Mouse (Mus musculus) liver, embryonic 13.5 days (tissue): ENCODE measurements at regions not wholly inside any gene's neighbourhood (a gene's known extent, or its start where the extent isn't known, plus 50 kb on each side); places are given as distances from the start of the nearest gene placed in this dataset. TPM values are rescaled to one million over a fixed set of nuclear protein-coding genes. Genes with fewer than 3 reads are reported as not detected.
A peak's percentile ranks its signal among the peaks of the same experiment; 100 is the strongest.

Source experiments
- ATAC-seq: fragments of 200-750 bp; cut with Nextera tagmentation; 2 replicates; pipeline ENCODE4 v1.8.0; 2017; ENCODE audit warnings: low read depth, mild to moderate bottlenecking, moderate number of reproducible peaks, moderate library complexity
- DNase-seq: peaks from one replicate; pipeline ENCODE4 v3.0.0; 2022
- H3K27ac ChIP-seq: fragments of 300-500 bp; sonication (generic); 2 replicates; pipeline ENCODE4 v1.5.1; 2015; ENCODE audit warnings: moderate library complexity, mild to moderate bottlenecking, inconsistent platforms
- H3K27me3 ChIP-seq: fragments of 300-500 bp; sonication (generic); 2 replicates; pipeline ENCODE4 v1.6.1; 2015; ENCODE audit warnings: mild to moderate bottlenecking, inconsistent platforms
- H3K36me3 ChIP-seq: fragments of 300-500 bp; sonication (generic); 2 replicates; pipeline ENCODE4 v1.6.1; 2015; ENCODE audit warnings: mild to moderate bottlenecking, inconsistent platforms
- H3K4me1 ChIP-seq: fragments of 300-500 bp; sonication (generic); replicated peaks from 2 replicates; pipeline ENCODE4 v1.6.1; 2015; ENCODE audit warnings: inconsistent platforms
- H3K4me2 ChIP-seq: fragments of 300-500 bp; sonication (generic); 2 replicates; pipeline ENCODE4 v1.6.1; 2015; ENCODE audit warnings: inconsistent platforms, mild to moderate bottlenecking, moderate library complexity
- H3K4me3 ChIP-seq: fragments of 300-500 bp; sonication (generic); replicated peaks from 2 replicates; pipeline ENCODE4 v1.5.1; 2015; ENCODE audit warnings: mild to moderate bottlenecking, inconsistent platforms
- H3K9ac ChIP-seq: fragments of 300-500 bp; sonication (generic); 2 replicates; pipeline ENCODE4 v1.6.1; 2015; ENCODE audit warnings: mild to moderate bottlenecking, inconsistent platforms
- H3K9me3 ChIP-seq: fragments of 300-500 bp; sonication (generic); replicated peaks from 2 replicates; pipeline ENCODE4 v1.6.1; 2016; ENCODE audit warnings: inconsistent platforms
- WGBS: fragments of 180-500 bp; shearing (Covaris S2); methylation state at CpG from one replicate; pipeline ENCODE4 v1.1.7; 2015; ENCODE audit not compliant: insufficient replicate concordance; 5-methylcytosine and 5-hydroxymethylcytosine counted together
- microRNA counts: library from miRNA; unstranded; fragments of <30 nt; microRNA quantifications from one replicate; lab custom pipeline; 2016
- microRNA-seq: library from miRNA; unstranded; fragments of <30 nt; microRNA quantifications from one replicate; pipeline ENCODE4, GENCODE M21; 2016

- no peaks in the 10 kb centered on the region for H3K36me3 ChIP-seq
- no peaks in the 10 kb centered on the region for H3K9me3 ChIP-seq
- no peak overlapping the region for H3K4me3 ChIP-seq
- 73% methylated on average over 7 of the region's 7 CpGs for WGBS
- ATAC-seq: no peak
- peaks cover 10% of the 10 kb centered on the region for H3K27me3 ChIP-seq
- DNase-seq: no peak
- H3K4me1 ChIP-seq: no peaks in the 10 kb centered on the region
- no peak overlapping the region for H3K4me2 ChIP-seq
- no peak overlapping the region for H3K27ac ChIP-seq
- H3K9ac ChIP-seq: no peak overlapping the region
Observed at GRCm38 (mm10) chr16:92903486-92903885, 77.5 kb upstream of the Runx1 start.

GRCm38 (mm10) chr16:92899704-92900103 is 73.8 kb upstream of the Runx1 start:
- H3K27ac ChIP-seq: no peak overlapping the region
- H3K4me1 ChIP-seq: no peaks in the 10 kb centered on the region
- no peaks in the 10 kb centered on the region for H3K9me3 ChIP-seq
- no peak overlapping the region for H3K4me2 ChIP-seq
- peaks cover 5% of the 10 kb centered on the region for H3K27me3 ChIP-seq
- no peak overlapping the region for H3K9ac ChIP-seq
- 41% methylated on average over 1 of the region's 1 CpGs for WGBS
- ATAC-seq (no peak), DNase-seq (no peak)
- no peak overlapping the region for H3K4me3 ChIP-seq
- H3K36me3 ChIP-seq: no peaks in the 10 kb centered on the region

GRCm38 (mm10) chr16:92891741-92892140 is 65.8 kb upstream of the Runx1 start:
- 54% methylated on average over 2 of the region's 2 CpGs for WGBS
- H3K4me1 ChIP-seq: no peaks in the 10 kb centered on the region
- no peak overlapping the region for H3K4me2 ChIP-seq
- no peak overlapping the region for H3K4me3 ChIP-seq
- no peak overlapping the region for H3K27ac ChIP-seq
- ATAC-seq (no peak), DNase-seq (no peak)
- H3K9me3 ChIP-seq: no peaks in the 10 kb centered on the region
- H3K36me3 ChIP-seq: no peaks in the 10 kb centered on the region
- no peak overlapping the region for H3K9ac ChIP-seq
- H3K27me3 ChIP-seq: no peaks in the 10 kb centered on the region

GRCm38 (mm10) chr16:92890713-92891112 is 64.8 kb upstream of the Runx1 start:
- Histone ChIP-seq H3K27me3 (no peaks in the 10 kb centered on the region), H3K36me3 (no peaks in the 10 kb centered on the region), H3K27ac (no peak overlapping the region), H3K9ac (no peak overlapping the region), H3K9me3 (no peaks in the 10 kb centered on the region), H3K4me1 (no peaks in the 10 kb centered on the region), H3K4me3 (no peak overlapping the region), H3K4me2 (no peak overlapping the region)
- DNase-seq (no peak), ATAC-seq (no peak)
- 63% methylated on average over 3 of the region's 3 CpGs for WGBS

GRCm38 (mm10) chr16:92889537-92889936 is 63.6 kb upstream of the Runx1 start:
- H3K27ac ChIP-seq: no peak overlapping the region
- DNase-seq: no peak
- H3K4me3 ChIP-seq: no peak overlapping the region
- peaks cover 7% of the 10 kb centered on the region for H3K4me1 ChIP-seq
- no peaks in the 10 kb centered on the region for H3K9me3 ChIP-seq
- H3K9ac ChIP-seq: no peak overlapping the region
- no peaks in the 10 kb centered on the region for H3K36me3 ChIP-seq
- no peak for ATAC-seq
- 77% methylated on average over 10 of the region's 10 CpGs for whole genome bisulfite sequencing
- no peak overlapping the region for H3K4me2 ChIP-seq
- no peaks in the 10 kb centered on the region for H3K27me3 ChIP-seq

- 81% methylated on average over 3 of the region's 3 CpGs for WGBS
- H3K9ac ChIP-seq: no peak overlapping the region
- H3K4me3 ChIP-seq: no peak overlapping the region
- no peak overlapping the region for H3K4me2 ChIP-seq
- DNase-seq: no peak
- H3K36me3 ChIP-seq: no peaks in the 10 kb centered on the region
- no peaks in the 10 kb centered on the region for H3K9me3 ChIP-seq
- peaks cover 35% of the 10 kb centered on the region for H3K4me1 ChIP-seq
- ATAC-seq: no peak
- 0 out of 2 replicates have a peak, but pooled peaks cover 4% of the 10 kb centered on the region for H3K27me3 ChIP-seq
- no peak overlapping the region for H3K27ac ChIP-seq
Observed at GRCm38 (mm10) chr16:92886226-92886625, 60.3 kb upstream of the Runx1 start.

GRCm38 (mm10) chr16:92883821-92884272 is 57.9 kb upstream of the Runx1 start:
- peak; percentile 86 for DNase-seq
- H3K4me2 ChIP-seq: peak overlapping the region; percentile 40
- H3K4me3 ChIP-seq: peak overlapping the region; percentile 15; the same call in 1 of the 2 replicates

GRCm38 (mm10) chr16:92880356-92881043 is 54.6 kb upstream of the Runx1 start:
- Histone ChIP-seq H3K27ac (no peak overlapping the region), H3K4me1 (peaks cover 35% of the 10 kb centered on the region), H3K27me3 (0 out of 2 replicates have a peak, but pooled peaks cover 4% of the 10 kb centered on the region), H3K9me3 (no peaks in the 10 kb centered on the region), H3K4me2 (no peak overlapping the region), H3K4me3 (no peak overlapping the region), H3K36me3 (no peaks in the 10 kb centered on the region), H3K9ac (no peak overlapping the region)
- DNase-seq: no peak
- 41% methylated on average over 3 of the region's 3 CpGs for WGBS
- ATAC-seq: no peak

More at GRCm38 (mm10) chr16:92883821-92884272, 57.9 kb upstream of the Runx1 start:
- WGBS: 10% methylated on average over 12 of the region's 12 CpGs
- H3K27me3 ChIP-seq: 0 out of 2 replicates have a peak, but pooled peaks cover 4% of the 10 kb centered on the region
- H3K9me3 ChIP-seq: no peaks in the 10 kb centered on the region
- H3K9ac ChIP-seq: peak overlapping the region; percentile 52
- H3K4me1 ChIP-seq: peaks cover 35% of the 10 kb centered on the region
- peak; percentile 98 for ATAC-seq
- H3K36me3 ChIP-seq: no peaks in the 10 kb centered on the region
- peak overlapping the region; percentile 76 for H3K27ac ChIP-seq

- 70% methylated on average over 10 of the region's 10 CpGs for WGBS
- H3K4me3 ChIP-seq: no peak overlapping the region
- no peak for DNase-seq
- H3K27me3 ChIP-seq: 0 out of 2 replicates have a peak, but pooled peaks cover 4% of the 10 kb centered on the region
- H3K9me3 ChIP-seq: no peaks in the 10 kb centered on the region
- no peak overlapping the region for H3K4me2 ChIP-seq
- H3K9ac ChIP-seq: no peak overlapping the region
- peaks cover 21% of the 10 kb centered on the region for H3K4me1 ChIP-seq
- no peaks in the 10 kb centered on the region for H3K36me3 ChIP-seq
- no peak overlapping the region for H3K27ac ChIP-seq
- no peak for ATAC-seq
Observed at GRCm38 (mm10) chr16:92878081-92878480, 52.1 kb upstream of the Runx1 start.

MicroRNAs in the stretch of these regions (microRNA counts, 519-probe panel; counts per million panel counts)
- microRNA mmu-miR-802 (lab: Ali Mortazavi, UCI): 114 counts per million

Small RNA genes lying in the stretch of these regions (microRNA-seq; reads per million reads assigned to microRNA genes)
- gene Gm28003 (not detected), gene Mir802 (3.2 reads per million, percentile 5 among the genes with 10 or more reads in this experiment)
